Mouse (Mus musculus) right cerebral cortex, postnatal 36 days (tissue): ENCODE measurements around the gene Gm20431.
A peak's percentile ranks its signal among the peaks of the same experiment; 100 is the strongest.

Source experiments
- DNase-seq, 2 experiments: peaks; one replicate each; pipeline ENCODE4 v3.0.0; 2022; ENCODE audit warnings: low spot score in 2 of 2, mixed read lengths in 1 of 2

Gm20431 gene

GRCm38 (mm10) chr2:167602364-167602763 is 58.9 kb downstream of the Gm20431 start:
- no peak for DNase-seq

GRCm38 (mm10) chr2:167600481-167600995 is 60.8 kb downstream of the Gm20431 start:
- DNase-seq, result no peak

- no peak for DNase-seq
These were observed 61.4 kb downstream of the Gm20431 start for GRCm38 (mm10) chr2:167599917-167600316.

GRCm38 (mm10) chr2:167599195-167599594 is 62.1 kb downstream of the Gm20431 start:
- no peak for DNase-seq

- no peak for DNase-seq
These were observed 63.7 kb downstream of the Gm20431 start for GRCm38 (mm10) chr2:167597492-167598186.

- no peak for DNase-seq
These were observed 64.4 kb downstream of the Gm20431 start for GRCm38 (mm10) chr2:167596726-167597491.

- DNase-seq, result no peak
These were observed 65.0 kb downstream of the Gm20431 start for GRCm38 (mm10) chr2:167596262-167596661.

- no peak for DNase-seq
These were observed 65.5 kb downstream of the Gm20431 start for GRCm38 (mm10) chr2:167595761-167596171.

GRCm38 (mm10) chr2:167594444-167594934 is 66.8 kb downstream of the Gm20431 start:
- DNase-seq, result peak; percentile 35 to 43

- no peak for DNase-seq
These were observed 67.6 kb downstream of the Gm20431 start for GRCm38 (mm10) chr2:167593551-167594250.

- DNase-seq, result no peak
These were observed 72.3 kb downstream of the Gm20431 start for GRCm38 (mm10) chr2:167588774-167589577.

- no peak for DNase-seq
These were observed 74.3 kb downstream of the Gm20431 start for GRCm38 (mm10) chr2:167586976-167587375.

- DNase-seq, result no peak
These were observed 75.3 kb downstream of the Gm20431 start for GRCm38 (mm10) chr2:167586041-167586440.

GRCm38 (mm10) chr2:167585273-167585672 is 76.0 kb downstream of the Gm20431 start:
- no peak for DNase-seq

GRCm38 (mm10) chr2:167583161-167583952 is 77.9 kb downstream of the Gm20431 start:
- DNase-seq, result no peak

- no peak for DNase-seq
These were observed 82.8 kb downstream of the Gm20431 start for GRCm38 (mm10) chr2:167578521-167578920.

- no peak for DNase-seq
These were observed 84.0 kb downstream of the Gm20431 start for GRCm38 (mm10) chr2:167577186-167577785.

- DNase-seq, result no peak
These were observed 85.1 kb downstream of the Gm20431 start for GRCm38 (mm10) chr2:167576121-167576620.

GRCm38 (mm10) chr2:167575581-167575980 is 85.7 kb downstream of the Gm20431 start:
- no peak for DNase-seq

GRCm38 (mm10) chr2:167574814-167575213 is 86.5 kb downstream of the Gm20431 start:
- DNase-seq, result no peak
